Mouse (Mus musculus): ENCODE measurements around the gene Eepd1. TPM values are rescaled to one million over a fixed set of nuclear protein-coding genes. Genes with fewer than 3 reads are reported as not detected.

The Eepd1 gene
- polyA plus RNA-seq, 1 experiment from 2014 or later = 5.8 TPM

GRCm38 (mm10) chr9:25532105-25532504, 50.8 kb downstream of the Eepd1 start:
- ATAC-seq (ENCODE audit: low FRiP score) = no peak
- H3K9ac ChIP-seq (ENCODE audit: low read depth, low read length) = no peak overlapping the region

GRCm38 (mm10) chr9:25535487-25535886, 54.1 kb downstream of the Eepd1 start:
- WGBS = 84% methylated on average over 3 of the region's 3 CpGs
- H3K27me3 ChIP-seq (ENCODE audit: control insufficient read depth, insufficient read depth, low read length) = no peaks in the 10 kb centered on the region
- H3K9me3 ChIP-seq (ENCODE audit: control insufficient read depth, low read length) = no peaks in the 10 kb centered on the region
- DNase-seq (ENCODE audit: low spot score) (no peak), ATAC-seq (ENCODE audit: low FRiP score) (no peak)
- no peak overlapping the region for H3K4me3 ChIP-seq (ENCODE audit: low read depth, low read length)
- no peak overlapping the region for H3K4me2 ChIP-seq (replicated peaks; ENCODE audit: low read depth, low read length)
- H3K4me1 ChIP-seq (replicated peaks; ENCODE audit: control insufficient read depth, insufficient read depth, low read length) = no peaks in the 10 kb centered on the region
- no peaks in the 10 kb centered on the region for H3K36me3 ChIP-seq (ENCODE audit: control insufficient read depth, insufficient read depth, low read length)
- no peak overlapping the region for H3K9ac ChIP-seq (ENCODE audit: low read depth, low read length)
- no peak overlapping the region for H3K27ac ChIP-seq (ENCODE audit: low read depth, low read length)

More at GRCm38 (mm10) chr9:25532105-25532504, 50.8 kb downstream of the Eepd1 start:
- Histone ChIP-seq H3K4me2 (replicated peaks; ENCODE audit: low read depth, low read length) (no peak overlapping the region), H3K9me3 (ENCODE audit: control insufficient read depth, low read length) (no peaks in the 10 kb centered on the region), H3K27me3 (ENCODE audit: control insufficient read depth, insufficient read depth, low read length) (no peaks in the 10 kb centered on the region), H3K36me3 (ENCODE audit: control insufficient read depth, insufficient read depth, low read length) (no peaks in the 10 kb centered on the region), H3K4me3 (ENCODE audit: low read depth, low read length) (no peak overlapping the region), H3K4me1 (replicated peaks; ENCODE audit: control insufficient read depth, insufficient read depth, low read length) (no peaks in the 10 kb centered on the region), H3K27ac (ENCODE audit: low read depth, low read length) (no peak overlapping the region)
- WGBS = 61% methylated on average over 3 of the region's 3 CpGs
- DNase-seq (ENCODE audit: low spot score) = no peak

GRCm38 (mm10) chr9:25539461-25539860, 58.1 kb downstream of the Eepd1 start:
- Histone ChIP-seq H3K36me3 (ENCODE audit: control insufficient read depth, insufficient read depth, low read length) (no peaks in the 10 kb centered on the region), H3K27ac (ENCODE audit: low read depth, low read length) (no peak overlapping the region), H3K9me3 (ENCODE audit: control insufficient read depth, low read length) (no peaks in the 10 kb centered on the region), H3K27me3 (ENCODE audit: control insufficient read depth, insufficient read depth, low read length) (no peaks in the 10 kb centered on the region), H3K4me2 (replicated peaks; ENCODE audit: low read depth, low read length) (no peak overlapping the region), H3K4me1 (replicated peaks; ENCODE audit: control insufficient read depth, insufficient read depth, low read length) (no peaks in the 10 kb centered on the region), H3K4me3 (ENCODE audit: low read depth, low read length) (no peak overlapping the region), H3K9ac (ENCODE audit: low read depth, low read length) (no peak overlapping the region)
- DNase-seq (ENCODE audit: low spot score) (no peak), ATAC-seq (ENCODE audit: low FRiP score) (no peak)
- WGBS = 93% methylated on average over 2 of the region's 2 CpGs

- Histone ChIP-seq H3K27ac (ENCODE audit: low read depth, low read length) (no peak overlapping the region), H3K9me3 (ENCODE audit: control insufficient read depth, low read length) (no peaks in the 10 kb centered on the region), H3K4me1 (replicated peaks; ENCODE audit: control insufficient read depth, insufficient read depth, low read length) (no peaks in the 10 kb centered on the region), H3K36me3 (ENCODE audit: control insufficient read depth, insufficient read depth, low read length) (no peaks in the 10 kb centered on the region), H3K4me3 (ENCODE audit: low read depth, low read length) (no peak overlapping the region), H3K4me2 (replicated peaks; ENCODE audit: low read depth, low read length) (no peak overlapping the region), H3K9ac (ENCODE audit: low read depth, low read length) (no peak overlapping the region), H3K27me3 (ENCODE audit: control insufficient read depth, insufficient read depth, low read length) (no peaks in the 10 kb centered on the region)
- ATAC-seq (ENCODE audit: low FRiP score) (no peak), DNase-seq (ENCODE audit: low spot score) (no peak)
- 82% methylated on average over 4 of the region's 4 CpGs for WGBS
Measured at GRCm38 (mm10) chr9:25541355-25541754, 60.0 kb downstream of the Eepd1 start.

- 85% methylated on average over 2 of the region's 2 CpGs for WGBS
Measured at GRCm38 (mm10) chr9:25545212-25545611, 63.9 kb downstream of the Eepd1 start.

GRCm38 (mm10) chr9:25549130-25550060, 68.0 kb downstream of the Eepd1 start:
- no peak overlapping the region for H3K4me3 ChIP-seq (ENCODE audit: low read depth, low read length)
- H3K9me3 ChIP-seq (ENCODE audit: control insufficient read depth, low read length) = no peaks in the 10 kb centered on the region
- ATAC-seq (ENCODE audit: low FRiP score) (no peak), DNase-seq (ENCODE audit: low spot score) (no peak)
- H3K27ac ChIP-seq (ENCODE audit: low read depth, low read length) = no peak overlapping the region
- no peak overlapping the region for H3K9ac ChIP-seq (ENCODE audit: low read depth, low read length)
- no peaks in the 10 kb centered on the region for H3K27me3 ChIP-seq (ENCODE audit: control insufficient read depth, insufficient read depth, low read length)
- H3K36me3 ChIP-seq (ENCODE audit: control insufficient read depth, insufficient read depth, low read length) = no peaks in the 10 kb centered on the region
- 91% methylated on average over 8 of the region's 8 CpGs for WGBS
- H3K4me1 ChIP-seq (replicated peaks; ENCODE audit: control insufficient read depth, insufficient read depth, low read length) = no peaks in the 10 kb centered on the region
- H3K4me2 ChIP-seq (replicated peaks; ENCODE audit: low read depth, low read length) = no peak overlapping the region

More at GRCm38 (mm10) chr9:25545212-25545611, 63.9 kb downstream of the Eepd1 start:
- H3K27ac ChIP-seq (ENCODE audit: low read depth, low read length) = no peak overlapping the region
- H3K9me3 ChIP-seq (ENCODE audit: control insufficient read depth, low read length) = no peaks in the 10 kb centered on the region
- H3K4me3 ChIP-seq (ENCODE audit: low read depth, low read length) = no peak overlapping the region
- no peak for DNase-seq (ENCODE audit: low spot score)
- H3K4me2 ChIP-seq (replicated peaks; ENCODE audit: low read depth, low read length) = no peak overlapping the region
- no peak overlapping the region for H3K9ac ChIP-seq (ENCODE audit: low read depth, low read length)
- H3K27me3 ChIP-seq (ENCODE audit: control insufficient read depth, insufficient read depth, low read length) = no peaks in the 10 kb centered on the region
- no peaks in the 10 kb centered on the region for H3K36me3 ChIP-seq (ENCODE audit: control insufficient read depth, insufficient read depth, low read length)
- no peaks in the 10 kb centered on the region for H3K4me1 ChIP-seq (replicated peaks; ENCODE audit: control insufficient read depth, insufficient read depth, low read length)
- no peak for ATAC-seq (ENCODE audit: low FRiP score)

- H3K27ac ChIP-seq (ENCODE audit: low read depth, low read length) = no peak overlapping the region
- WGBS = 89% methylated on average over 7 of the region's 7 CpGs
- H3K4me1 ChIP-seq (replicated peaks; ENCODE audit: control insufficient read depth, insufficient read depth, low read length) = no peaks in the 10 kb centered on the region
Measured at GRCm38 (mm10) chr9:25550196-25550595, 68.8 kb downstream of the Eepd1 start.

GRCm38 (mm10) chr9:25552532-25552931, 71.2 kb downstream of the Eepd1 start:
- DNase-seq (ENCODE audit: low spot score) (no peak), ATAC-seq (ENCODE audit: low FRiP score) (no peak)
- 76% methylated on average over 2 of the region's 2 CpGs for whole genome bisulfite sequencing
- Histone ChIP-seq H3K4me2 (replicated peaks; ENCODE audit: low read depth, low read length) (no peak overlapping the region), H3K9me3 (ENCODE audit: control insufficient read depth, low read length) (no peaks in the 10 kb centered on the region), H3K4me3 (ENCODE audit: low read depth, low read length) (no peak overlapping the region), H3K36me3 (ENCODE audit: control insufficient read depth, insufficient read depth, low read length) (no peaks in the 10 kb centered on the region), H3K27me3 (ENCODE audit: control insufficient read depth, insufficient read depth, low read length) (no peaks in the 10 kb centered on the region), H3K27ac (ENCODE audit: low read depth, low read length) (no peak overlapping the region), H3K9ac (ENCODE audit: low read depth, low read length) (no peak overlapping the region), H3K4me1 (replicated peaks; ENCODE audit: control insufficient read depth, insufficient read depth, low read length) (no peaks in the 10 kb centered on the region)

More at GRCm38 (mm10) chr9:25550196-25550595, 68.8 kb downstream of the Eepd1 start:
- Histone ChIP-seq H3K36me3 (ENCODE audit: control insufficient read depth, insufficient read depth, low read length) (no peaks in the 10 kb centered on the region), H3K4me3 (ENCODE audit: low read depth, low read length) (no peak overlapping the region), H3K27me3 (ENCODE audit: control insufficient read depth, insufficient read depth, low read length) (no peaks in the 10 kb centered on the region), H3K9ac (ENCODE audit: low read depth, low read length) (no peak overlapping the region), H3K9me3 (ENCODE audit: control insufficient read depth, low read length) (no peaks in the 10 kb centered on the region), H3K4me2 (replicated peaks; ENCODE audit: low read depth, low read length) (no peak overlapping the region)
- DNase-seq (ENCODE audit: low spot score) (no peak), ATAC-seq (ENCODE audit: low FRiP score) (no peak)

GRCm38 (mm10) chr9:25554246-25554803, 73.0 kb downstream of the Eepd1 start:
- H3K4me3 ChIP-seq (ENCODE audit: low read depth, low read length) = no peak overlapping the region
- 82% methylated on average over 6 of the region's 6 CpGs for WGBS
- H3K4me1 ChIP-seq (replicated peaks; ENCODE audit: control insufficient read depth, insufficient read depth, low read length) = no peaks in the 10 kb centered on the region
- H3K36me3 ChIP-seq (ENCODE audit: control insufficient read depth, insufficient read depth, low read length) = no peaks in the 10 kb centered on the region
- H3K9ac ChIP-seq (ENCODE audit: low read depth, low read length) = no peak overlapping the region
- no peaks in the 10 kb centered on the region for H3K9me3 ChIP-seq (ENCODE audit: control insufficient read depth, low read length)
- H3K27ac ChIP-seq (ENCODE audit: low read depth, low read length) = no peak overlapping the region
- DNase-seq (ENCODE audit: low spot score) = no peak
- H3K4me2 ChIP-seq (replicated peaks; ENCODE audit: low read depth, low read length) = no peak overlapping the region
- no peaks in the 10 kb centered on the region for H3K27me3 ChIP-seq (ENCODE audit: control insufficient read depth, insufficient read depth, low read length)
- ATAC-seq (ENCODE audit: low FRiP score) = no peak
